ENCODE assay signal across 10 mouse cellular contexts in the genomic region with DNA sequence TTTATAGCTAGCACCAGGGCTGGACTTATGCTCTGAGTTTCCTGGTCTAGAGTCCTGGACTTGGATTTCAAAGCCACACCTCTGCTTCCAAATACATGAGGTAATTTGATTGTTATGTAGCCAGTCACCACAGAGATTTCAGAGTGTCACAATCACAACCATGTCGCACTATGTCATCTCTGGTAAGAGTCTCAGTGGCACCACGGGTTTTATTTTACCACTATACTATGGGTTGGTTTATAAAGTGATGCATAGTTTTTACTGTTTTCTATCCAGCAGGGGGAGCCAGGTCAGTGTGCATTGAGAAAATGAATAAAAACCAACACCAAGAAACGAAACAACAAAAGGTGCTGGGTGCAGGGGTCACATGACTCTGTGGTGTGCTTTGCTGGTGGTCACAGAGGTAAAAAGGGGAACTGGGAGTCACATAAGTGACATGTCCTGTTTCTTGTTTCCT. TPM values are rescaled to one million over a fixed set of nuclear protein-coding genes. Genes with fewer than 3 reads are reported as not detected.
DNase-seq lines count a peak whose midpoint lies in the region; ATAC-seq lines count a peak whose summit lies in the region.
"Had no signal": no experiment of that assay in that cellular context is flagged by ENCODE, and none has a peak within 500 bp of the region (broad histone marks: within the 10 kb centered on the region; RNA-seq: fewer than 3 reads in every experiment).

No protein-coding gene starts in this region.

- no peak for ATAC-seq in embryonic facial prominence, embryonic 11.5 days (replicated peaks; ENCODE audit: insufficient number of reproducible peaks, low FRiP score, low TSS enrichment, low read depth)
- peak; percentile 90 for ATAC-seq in inflammation-experienced regulatory T-cells, adult 6 months
- ATAC-seq in megakaryocyte, adult 5-6 weeks (ENCODE audit: poor library complexity, severe bottlenecking), result peak; percentile 88

- WGBS in embryonic facial prominence, embryonic 11.5 days, result 39% methylated on average over 3 of the region's 3 CpGs
- 48% methylated on average over 3 of the region's 3 CpGs for WGBS in embryonic facial prominence, embryonic 10.5 days

- no peaks in the 10 kb centered on the region for H3K27me3 ChIP-seq in embryonic facial prominence, embryonic 11.5 days (ENCODE audit: control insufficient read depth, insufficient read depth, low read length)
- H3K27me3 ChIP-seq in embryonic facial prominence, embryonic 10.5 days (replicated peaks; ENCODE audit: low read depth, poor library complexity, severe bottlenecking), result no peaks in the 10 kb centered on the region
- H3K27me3 ChIP-seq: neural tube, embryonic 13.5 days had no signal

- H3K4me3 ChIP-seq in embryonic facial prominence, embryonic 11.5 days (ENCODE audit: low read depth, low read length), result no peak overlapping the region
- H3K4me3 ChIP-seq in embryonic facial prominence, embryonic 10.5 days, result no peak overlapping the region
- H3K4me3 ChIP-seq: neural tube, embryonic 13.5 days had no signal

- H3K4me2 ChIP-seq in embryonic facial prominence, embryonic 11.5 days (ENCODE audit: low read depth, low read length), result no peak overlapping the region
- H3K4me2 ChIP-seq: neural tube, embryonic 13.5 days had no signal

- no peaks in the 10 kb centered on the region for H3K9me3 ChIP-seq in embryonic facial prominence, embryonic 11.5 days (replicated peaks; ENCODE audit: control insufficient read depth, low read length)
- no peaks in the 10 kb centered on the region for H3K9me3 ChIP-seq in embryonic facial prominence, embryonic 10.5 days
- H3K9me3 ChIP-seq: G1E; neural tube, embryonic 13.5 days had no signal

- no peaks in the 10 kb centered on the region for H3K4me1 ChIP-seq in embryonic facial prominence, embryonic 11.5 days (ENCODE audit: control insufficient read depth, insufficient read depth, low read length)
- peaks cover 6% of the 10 kb centered on the region; the same call in 1 of the 2 replicates for H3K4me1 ChIP-seq in embryonic facial prominence, embryonic 10.5 days
- H3K4me1 ChIP-seq: neural tube, embryonic 13.5 days had no signal

- peak; percentile 56 for DNase-seq in embryonic facial prominence, embryonic 11.5 days (ENCODE audit: low spot score)
- no peak for DNase-seq in embryonic facial prominence, embryonic 10.5 days (ENCODE audit: low spot score)
- peak; percentile 9 for DNase-seq in right cerebral cortex, adult 18-20 months
- DNase-seq in right cerebral cortex, postnatal 36 days (ENCODE audit: low spot score in 2 of 2), result no peak
- DNase-seq in ovary, postnatal 36 days (ENCODE audit: low spot score), result no peak
- DNase-seq in testis, postnatal 10 days (ENCODE audit: low spot score), result no peak

- H3K36me3 ChIP-seq in embryonic facial prominence, embryonic 11.5 days (replicated peaks; ENCODE audit: control insufficient read depth, insufficient read depth, low read depth, low read length), result no peaks in the 10 kb centered on the region
- H3K36me3 ChIP-seq in embryonic facial prominence, embryonic 10.5 days (replicated peaks), result no peaks in the 10 kb centered on the region
- H3K36me3 ChIP-seq: G1E; neural tube, embryonic 13.5 days had no signal

- no peak overlapping the region for H3K27ac ChIP-seq in embryonic facial prominence, embryonic 11.5 days (replicated peaks; ENCODE audit: low read depth, low read length)
- no peak overlapping the region for H3K27ac ChIP-seq in embryonic facial prominence, embryonic 10.5 days (replicated peaks)
- H3K27ac ChIP-seq: neural tube, embryonic 13.5 days had no signal

- no peak overlapping the region for H3K9ac ChIP-seq in embryonic facial prominence, embryonic 11.5 days (replicated peaks; ENCODE audit: low read length)
- H3K9ac ChIP-seq: neural tube, embryonic 13.5 days had no signal

RNA-seq across cellular contexts. Expression of a gene that starts 15.8 kb away (rescaled TPM):
- polyA plus RNA-seq in embryonic facial prominence, embryonic 11.5 days (2014; fragmentation: Nextera tagmentation; extraction: Ambion mirVana), result 28.6 and 29.5 TPM in 2 replicates
- polyA plus RNA-seq in embryonic facial prominence, embryonic 10.5 days (2016; fragmentation: Nextera tagmentation; extraction: Ambion mirVana), result 32.8 and 33.7 TPM in 2 replicates
- 10 to 100 TPM; 60.3 to 94.3 (median 64.7) TPM for polyA plus RNA-seq in inflammation-experienced regulatory T-cells, adult 6 months (2017; shearing (Covaris generic))
- total RNA-seq in megakaryocyte, adult 5-6 weeks (2015), result 48.0 and 63.8 TPM in 2 replicates
- total RNA-seq in megakaryocyte, adult 5-6 weeks (2017), result 37.7 and 39.9 TPM in 2 replicates

RNA-seq across cellular contexts. Expression of a gene that starts 45.2 kb away (rescaled TPM):
- polyA plus RNA-seq in embryonic facial prominence, embryonic 11.5 days (2014; fragmentation: Nextera tagmentation; extraction: Ambion mirVana), result 14.5 and 18.4 TPM in 2 replicates
- 8.7 and 11.1 TPM in 2 replicates for polyA plus RNA-seq in embryonic facial prominence, embryonic 10.5 days (2016; fragmentation: Nextera tagmentation; extraction: Ambion mirVana)
- polyA plus RNA-seq in inflammation-experienced regulatory T-cells, adult 6 months (2017; shearing (Covaris generic)), result 10 to 100 TPM in 2 of 3 experiments, 1 to 10 TPM in 1; 8.1 to 25.8 (median 24.9) TPM
- 60.7 and 77.1 TPM in 2 replicates for total RNA-seq in megakaryocyte, adult 5-6 weeks (2015)
- total RNA-seq in megakaryocyte, adult 5-6 weeks (2017), result 74.1 and 81.9 TPM in 2 replicates

Comparison
In these comparisons a context has a peak if more than half of its experiments do, and no peak if none do; other contexts are left out.
1. DNase-seq: peak in embryonic facial prominence, embryonic 11.5 days (single experiment) and right cerebral cortex, adult 18-20 months (single experiment); none in embryonic facial prominence, embryonic 10.5 days (single experiment), right cerebral cortex, postnatal 36 days (0 of 2), ovary, postnatal 36 days (single experiment) and testis, postnatal 10 days (single experiment).